22 mouse cellular contexts compared by ENCODE assay signal in genomic region chr19:28916492-28916891, GRCm38 (mm10). TPM values are rescaled to one million over a fixed set of nuclear protein-coding genes. Genes with fewer than 3 reads are reported as not detected.
DNase-seq lines count a peak whose midpoint lies in the region; ATAC-seq and TF ChIP-seq lines count a peak whose summit lies in the region.
"Had no signal": no experiment of that assay in that cellular context is flagged by ENCODE, and none has a peak within 500 bp of the region (broad histone marks: within the 10 kb centered on the region; RNA-seq: fewer than 3 reads in every experiment).

No protein-coding gene starts in this region.

- H3K4me2 ChIP-seq in heart, embryonic 12.5 days, result no peak overlapping the region
- no peak overlapping the region for H3K4me2 ChIP-seq in liver, embryonic 16.5 days (ENCODE audit: low read depth, low read length)
- H3K4me2 ChIP-seq in liver, embryonic 12.5 days, result no peak overlapping the region
- H3K4me2 ChIP-seq in intestine, embryonic 15.5 days (replicated peaks), result no peak overlapping the region
- H3K4me2 ChIP-seq: forebrain, embryonic 13.5 days; liver, embryonic 13.5 days had no signal

- TF ChIP-seq POLR2A in heart, adult 2 months (IDR thresholded peaks at IDR 0.05; ENCODE audit: insufficient read depth, low read depth, low read length), result no peak

- peaks cover 3% of the 10 kb centered on the region for H3K36me3 ChIP-seq in heart, adult 2 months (ENCODE audit: control insufficient read depth, insufficient read depth, low read length)
- H3K36me3 ChIP-seq in heart, embryonic 12.5 days, result no peaks in the 10 kb centered on the region
- no peaks in the 10 kb centered on the region for H3K36me3 ChIP-seq in liver, embryonic 16.5 days (ENCODE audit: control insufficient read depth, insufficient read depth)
- no peaks in the 10 kb centered on the region for H3K36me3 ChIP-seq in liver, embryonic 12.5 days
- no peaks in the 10 kb centered on the region for H3K36me3 ChIP-seq in intestine, embryonic 15.5 days
- H3K36me3 ChIP-seq: liver, embryonic 13.5 days had no signal

- TF ChIP-seq EP300 in heart, adult 2 months (IDR thresholded peaks at IDR 0.05; ENCODE audit: insufficient read depth, low read depth, low read length), result no peak

- intact Hi-C loops in heart, adult 2 months (cut with DNase I), result no loop called here

- TF ChIP-seq CTCF in heart, adult 2 months (IDR thresholded peaks at IDR 0.05), result no peak

- H3K9me3 ChIP-seq in heart, embryonic 12.5 days (replicated peaks), result no peaks in the 10 kb centered on the region
- no peaks in the 10 kb centered on the region for H3K9me3 ChIP-seq in liver, embryonic 16.5 days (replicated peaks; ENCODE audit: control insufficient read depth, low read length)
- H3K9me3 ChIP-seq in liver, embryonic 12.5 days (replicated peaks), result no peaks in the 10 kb centered on the region
- no peaks in the 10 kb centered on the region for H3K9me3 ChIP-seq in intestine, embryonic 15.5 days
- H3K9me3 ChIP-seq: forebrain, embryonic 13.5 days; liver, embryonic 13.5 days had no signal

- H3K4me1 ChIP-seq in heart, adult 2 months (ENCODE audit: control insufficient read depth, insufficient read depth, low read length), result peaks cover 5% of the 10 kb centered on the region; the same call in 1 of the 2 replicates
- H3K4me1 ChIP-seq in heart, embryonic 12.5 days (replicated peaks), result peaks cover 11% of the 10 kb centered on the region; the same call in 1 of the 2 replicates
- no peaks in the 10 kb centered on the region; the same call in 1 of the 2 replicates for H3K4me1 ChIP-seq in liver, embryonic 16.5 days (ENCODE audit: control insufficient read depth, low read depth, low read length)
- no peaks in the 10 kb centered on the region; the same call in 1 of the 2 replicates for H3K4me1 ChIP-seq in liver, embryonic 12.5 days
- no peaks in the 10 kb centered on the region for H3K4me1 ChIP-seq in intestine, embryonic 15.5 days (replicated peaks)
- H3K4me1 ChIP-seq: forebrain, embryonic 13.5 days; liver, embryonic 13.5 days had no signal

- no peaks in the 10 kb centered on the region for H3K79me2 ChIP-seq in heart, adult 2 months (replicated peaks; ENCODE audit: control insufficient read depth, insufficient read depth, low read length)

- no peaks in the 10 kb centered on the region for H3K27me3 ChIP-seq in heart, adult 2 months (ENCODE audit: control insufficient read depth, insufficient read depth, low read length)
- no peaks in the 10 kb centered on the region for H3K27me3 ChIP-seq in heart, embryonic 12.5 days (replicated peaks)
- H3K27me3 ChIP-seq in liver, embryonic 16.5 days (ENCODE audit: control insufficient read depth, insufficient read depth, low read depth, low read length), result no peaks in the 10 kb centered on the region
- H3K27me3 ChIP-seq in liver, embryonic 12.5 days (replicated peaks), result no peaks in the 10 kb centered on the region
- H3K27me3 ChIP-seq in intestine, embryonic 15.5 days (replicated peaks), result no peaks in the 10 kb centered on the region
- H3K27me3 ChIP-seq: forebrain, embryonic 13.5 days; liver, embryonic 13.5 days had no signal

- no peak overlapping the region for H3K4me3 ChIP-seq in heart, adult 2 months
- H3K4me3 ChIP-seq in heart, embryonic 12.5 days, result no peak overlapping the region
- no peak overlapping the region for H3K4me3 ChIP-seq in liver, embryonic 16.5 days (ENCODE audit: low read depth, low read length)
- no peak overlapping the region for H3K4me3 ChIP-seq in liver, embryonic 12.5 days
- no peak overlapping the region for H3K4me3 ChIP-seq in intestine, embryonic 15.5 days (replicated peaks)
- H3K4me3 ChIP-seq: erythroblast, embryonic 14.5 days; forebrain, embryonic 13.5 days; liver, embryonic 13.5 days had no signal

- no peak overlapping the region for H3K9ac ChIP-seq in heart, adult 2 months (ENCODE audit: low read depth, low read length)
- H3K9ac ChIP-seq in heart, embryonic 12.5 days, result no peak overlapping the region
- H3K9ac ChIP-seq in liver, embryonic 16.5 days (ENCODE audit: low read depth, low read length), result no peak overlapping the region
- no peak overlapping the region for H3K9ac ChIP-seq in liver, embryonic 12.5 days
- H3K9ac ChIP-seq in intestine, embryonic 15.5 days, result no peak overlapping the region
- H3K9ac ChIP-seq: forebrain, embryonic 13.5 days; liver, embryonic 13.5 days had no signal

- no peak for ATAC-seq in heart, embryonic 12.5 days (ENCODE audit: insufficient number of reproducible peaks, low FRiP score)
- peak; percentile 32; the same call in 1 of the 2 replicates for ATAC-seq in liver, embryonic 16.5 days (ENCODE audit: low read depth)
- ATAC-seq in liver, embryonic 12.5 days, result no peak
- peak; percentile 58 for ATAC-seq in intestine, embryonic 15.5 days
- ATAC-seq: CD4-positive, CD25-positive, alpha-beta regulatory T cell, adult 4 months; forebrain, embryonic 13.5 days; Patski had no signal

- no peak for DNase-seq in heart, adult 2 months
- DNase-seq in kidney, postnatal 36 days, result peak; percentile 32 to 51
- no peak for DNase-seq in thymus, postnatal 10 days (ENCODE audit: low spot score in 2 of 2)
- no peak for DNase-seq in adrenal gland, adult 8-10 months
- DNase-seq: cerebellum, adult 2 months; gastrocnemius, postnatal 25 days; layer of hippocampus, postnatal 36 days; left cerebral cortex, postnatal 4 days; liver, embryonic 13.5 days; right cerebral cortex, postnatal 14 days; thymus, adult 18-20 months had no signal

- WGBS in heart, adult 2 months, result 55% methylated on average over 4 of the region's 4 CpGs
- WGBS in heart, embryonic 12.5 days, result 54% methylated on average over 4 of the region's 4 CpGs
- WGBS in liver, embryonic 16.5 days (ENCODE audit: insufficient replicate concordance), result 45% methylated on average over 4 of the region's 4 CpGs
- whole genome bisulfite sequencing in liver, embryonic 12.5 days (ENCODE audit: insufficient replicate concordance), result 52% methylated on average over 4 of the region's 4 CpGs
- 27% methylated on average over 4 of the region's 4 CpGs for WGBS in intestine, embryonic 15.5 days

- peak overlapping the region; percentile 4; the same call in 1 of the 2 replicates for H3K27ac ChIP-seq in heart, adult 2 months
- no peak overlapping the region for H3K27ac ChIP-seq in heart, embryonic 12.5 days (ENCODE audit: poor library complexity, severe bottlenecking)
- no peak overlapping the region for H3K27ac ChIP-seq in liver, embryonic 16.5 days (ENCODE audit: low read length)
- H3K27ac ChIP-seq in liver, embryonic 12.5 days, result no peak overlapping the region
- no peak overlapping the region for H3K27ac ChIP-seq in intestine, embryonic 15.5 days
- H3K27ac ChIP-seq: forebrain, embryonic 13.5 days; liver, embryonic 13.5 days had no signal

RNA-seq across cellular contexts. Expression of gene Plpp6, which starts 47.3 kb away (rescaled TPM):
- 1 to 10 TPM; 6.6 to 7.4 TPM for total RNA-seq in heart, adult 2 months (2021)
- 4.9 and 6.6 TPM in 2 replicates for polyA plus RNA-seq in heart, adult 2 months (2012; rRNA removed)
- 8.9 and 9.3 TPM in 2 replicates for polyA plus RNA-seq in heart, embryonic 12.5 days (2016; fragmentation: Nextera tagmentation; extraction: Ambion mirVana)
- 2.3 and 2.6 TPM in 2 replicates for polyA plus RNA-seq in liver, embryonic 16.5 days (2015; fragmentation: Nextera tagmentation; extraction: Ambion mirVana)
- 2.7 and 3.1 TPM in 2 replicates for polyA plus RNA-seq in liver, embryonic 12.5 days (2016; fragmentation: Nextera tagmentation; extraction: Ambion mirVana)
- polyA plus RNA-seq in intestine, embryonic 15.5 days (2015; fragmentation: Nextera tagmentation; extraction: Ambion mirVana), result 12.3 and 12.6 TPM in 2 replicates
- 10 to 100 TPM; 24.8 to 52.8 (median 40.2) TPM for total RNA-seq in adrenal gland, adult 8-10 months (2022)

RNA-seq across cellular contexts. Expression of gene 4430402I18Rik, which starts 51.1 kb away (rescaled TPM):
- total RNA-seq in heart, adult 2 months (2021), result 10 to 100 TPM; 22.6 to 27.0 TPM
- polyA plus RNA-seq in heart, adult 2 months (2012; rRNA removed), result 16.8 and 20.6 TPM in 2 replicates
- polyA plus RNA-seq in heart, embryonic 12.5 days (2016; fragmentation: Nextera tagmentation; extraction: Ambion mirVana), result 6.0 and 6.6 TPM in 2 replicates
- polyA plus RNA-seq in liver, embryonic 16.5 days (2015; fragmentation: Nextera tagmentation; extraction: Ambion mirVana), result 1.5 and 2.9 TPM in 2 replicates
- 0.85 and 1.0 TPM in 2 replicates for polyA plus RNA-seq in liver, embryonic 12.5 days (2016; fragmentation: Nextera tagmentation; extraction: Ambion mirVana)
- polyA plus RNA-seq in intestine, embryonic 15.5 days (2015; fragmentation: Nextera tagmentation; extraction: Ambion mirVana), result 1.1 and 1.2 TPM in 2 replicates
- total RNA-seq in adrenal gland, adult 8-10 months (2022), result 1 to 10 TPM; 2.8 to 6.1 (median 5.0) TPM
- total RNA-seq: common myeloid progenitor, adult 5-6 weeks; hematopoietic stem cell, adult 5-6 weeks; neutrophil, adult 5-6 weeks had no signal
- polyA plus RNA-seq: erythroblast, embryonic 14.5 days had no signal

Comparison
In these comparisons a context has a peak if more than half of its experiments do, and no peak if none do; other contexts are left out.
1. ATAC-seq: peak in liver, embryonic 16.5 days (single experiment) and intestine, embryonic 15.5 days (single experiment); none in heart, embryonic 12.5 days (single experiment) and liver, embryonic 12.5 days (single experiment).
2. DNase-seq: peak in kidney, postnatal 36 days (2 of 2); none in heart, adult 2 months (0 of 2), thymus, postnatal 10 days (0 of 2) and adrenal gland, adult 8-10 months (single experiment).